Mouse (Mus musculus) ovary, postnatal 10 days (tissue): Measurements from ENCODE around the gene Gm10375.
"Not testable (repeated sequence)": the region's sequence is repeated elsewhere in the genome, so short reads cannot be mapped to it uniquely, and the experiment has no call there.

ENCODE experiments used
- DNase-seq: peaks from one replicate; pipeline ENCODE4 v3.0.0; 2022; ENCODE audit warnings: low spot score

Gm10375 gene

GRCm38 (mm10) chr14:43607913-43608312 lies at the start of gene Gm10375:
Gene Gm10375, minus strand, starts transcription at chr14:43608013.
- not testable (repeated sequence) for DNase-seq

- DNase-seq: not testable (repeated sequence)
These were observed 28.8 kb downstream of the Gm10375 start, which contains the start of gene Gm17654 for GRCm38 (mm10) chr14:43579046-43579445. Gene Gm17654, minus strand, starts transcription at chr14:43579146.

GRCm38 (mm10) chr14:43577969-43578368 lies 29.8 kb downstream of the Gm10375 start:
- DNase-seq: not testable (repeated sequence)
